Mouse (Mus musculus): Measurements from ENCODE around the gene Ush1c. TPM values are rescaled to one million over a fixed set of nuclear protein-coding genes. Genes with fewer than 3 reads are reported as not detected.

Gene Ush1c
- 2.6 and 2.8 TPM in 2 replicates for polyA plus RNA-seq (2016; fragmentation: Nextera tagmentation; extraction: Ambion mirVana)

GRCm38 (mm10) chr7:46238346-46238745 lies at the start of gene Ush1c:
TSS of gene Ush1c (minus strand) at chr7:46238503.
- no peak for ATAC-seq (ENCODE audit: insufficient number of reproducible peaks, insufficient read depth, low FRiP score, low TSS enrichment)
- Histone ChIP-seq H3K9me3 (no peaks in the 10 kb centered on the region), H3K4me1 (peaks cover 20% of the 10 kb centered on the region), H3K4me3 (no peak within 1 kb of the TSS), H3K27ac (no peak within 1 kb of the TSS), H3K36me3 (no peaks in the 10 kb centered on the region), H3K4me2 (replicated peaks) (no peak within 1 kb of the TSS), H3K27me3 (0 out of 2 replicates have a peak, but pooled peaks cover 4% of the 10 kb centered on the region), H3K9ac (no peak within 1 kb of the TSS)
- 28% methylated on average over 10 of the region's 10 CpGs for WGBS

DNA sequence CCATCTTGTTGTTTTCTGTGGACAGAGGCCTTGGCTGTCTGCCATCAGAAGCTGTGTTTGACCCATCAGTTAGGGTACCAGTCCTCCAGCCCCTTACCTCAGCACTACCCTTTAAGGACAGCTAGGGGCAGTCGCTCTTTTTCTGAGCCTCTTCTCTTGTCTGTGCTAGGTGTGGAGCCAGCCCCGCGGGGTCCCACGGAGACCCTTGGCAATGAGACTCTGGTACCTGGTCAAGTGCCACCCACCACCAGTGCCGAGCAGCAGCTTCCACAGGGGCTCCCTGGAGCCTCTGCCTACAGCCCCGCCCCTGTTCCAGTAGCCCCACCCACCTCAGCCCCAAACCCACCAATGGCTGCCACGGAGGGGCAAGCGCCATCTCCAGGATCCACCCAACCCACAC lies 48.7 kb upstream of the Ush1c start:
- H3K9ac ChIP-seq: no peak overlapping the region
- no peak overlapping the region for H3K4me2 ChIP-seq (replicated peaks)
- no peak overlapping the region for H3K27ac ChIP-seq
- no peaks in the 10 kb centered on the region for H3K27me3 ChIP-seq
- H3K4me3 ChIP-seq: no peak overlapping the region
- no peaks in the 10 kb centered on the region for H3K36me3 ChIP-seq
- 28% methylated on average over 8 of the region's 8 CpGs for WGBS
- H3K9me3 ChIP-seq: no peaks in the 10 kb centered on the region
- no peak for ATAC-seq (ENCODE audit: insufficient number of reproducible peaks, insufficient read depth, low FRiP score, low TSS enrichment)
- no peaks in the 10 kb centered on the region for H3K4me1 ChIP-seq

GRCm38 (mm10) chr7:46286391-46286790 lies 48.1 kb upstream of the Ush1c start:
- Histone ChIP-seq H3K36me3 (no peaks in the 10 kb centered on the region), H3K27ac (no peak overlapping the region), H3K9me3 (no peaks in the 10 kb centered on the region), H3K9ac (no peak overlapping the region), H3K4me1 (no peaks in the 10 kb centered on the region), H3K27me3 (no peaks in the 10 kb centered on the region), H3K4me2 (replicated peaks) (no peak overlapping the region), H3K4me3 (no peak overlapping the region)
- no peak for ATAC-seq (ENCODE audit: insufficient number of reproducible peaks, insufficient read depth, low FRiP score, low TSS enrichment)
- WGBS: 87% methylated on average over 4 of the region's 4 CpGs

DNA sequence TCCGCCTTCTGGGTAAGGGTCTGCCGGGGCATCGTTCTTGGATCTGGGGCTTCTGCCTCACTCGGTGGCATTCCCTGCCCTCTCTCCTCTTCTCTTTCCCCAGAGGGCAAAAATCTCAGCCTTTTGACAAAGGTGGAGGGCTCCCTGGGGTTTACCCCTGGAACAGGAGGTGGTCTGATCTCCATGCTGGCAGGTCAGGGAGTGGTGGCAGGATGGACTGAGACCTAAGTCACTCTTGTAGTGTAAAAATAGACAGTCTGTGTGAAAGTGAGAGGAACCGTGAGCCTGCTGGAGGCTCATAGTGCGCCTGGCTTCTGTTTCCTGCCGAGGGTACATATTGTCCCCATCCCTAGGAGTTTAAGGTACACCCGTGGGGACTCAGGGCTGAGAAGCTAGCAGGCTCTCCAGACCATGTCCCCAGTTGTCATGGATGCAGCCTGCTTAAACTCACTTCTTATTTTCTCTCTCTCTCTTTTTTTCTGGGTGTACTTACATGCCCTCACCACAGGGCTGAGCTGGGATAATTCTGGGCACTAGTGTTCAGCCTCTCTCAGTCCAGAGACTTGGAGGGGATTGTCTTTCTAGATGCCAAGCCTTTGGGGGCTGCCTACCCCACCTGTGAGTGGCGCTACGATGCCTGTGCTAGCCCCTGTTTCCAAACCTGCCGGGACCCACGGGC lies 47.0 kb upstream of the Ush1c start:
- Histone ChIP-seq H3K27me3 (no peaks in the 10 kb centered on the region), H3K4me2 (replicated peaks) (no peak overlapping the region), H3K4me1 (no peaks in the 10 kb centered on the region), H3K9me3 (no peaks in the 10 kb centered on the region), H3K36me3 (no peaks in the 10 kb centered on the region), H3K9ac (no peak overlapping the region), H3K27ac (no peak overlapping the region), H3K4me3 (no peak overlapping the region)
- ATAC-seq (ENCODE audit: insufficient number of reproducible peaks, insufficient read depth, low FRiP score, low TSS enrichment): no peak
- 81% methylated on average over 12 of the region's 12 CpGs for WGBS

DNA sequence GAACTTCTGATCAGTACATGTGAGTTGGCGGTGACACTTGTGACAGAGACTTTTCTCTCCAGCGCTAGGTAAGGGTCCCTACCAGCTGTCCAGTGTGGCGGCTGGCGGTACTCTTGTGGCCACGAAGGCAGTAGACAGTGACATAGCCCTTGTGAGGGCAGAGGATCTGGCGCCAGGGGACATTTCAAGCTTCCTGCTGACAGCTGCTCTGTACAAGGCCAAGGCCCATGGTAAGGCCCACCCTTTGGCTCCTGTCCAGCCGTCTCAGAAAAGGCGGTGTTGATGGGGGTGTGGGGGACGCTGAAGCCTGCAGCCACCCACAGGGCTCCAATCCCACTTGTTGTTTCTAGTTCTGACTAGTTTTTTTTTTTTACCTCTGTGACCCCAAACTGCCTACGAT lies 45.4 kb upstream of the Ush1c start:
- Histone ChIP-seq H3K36me3 (no peaks in the 10 kb centered on the region), H3K9me3 (no peaks in the 10 kb centered on the region), H3K27ac (no peak overlapping the region), H3K27me3 (no peaks in the 10 kb centered on the region), H3K4me2 (replicated peaks) (no peak overlapping the region), H3K4me3 (no peak overlapping the region), H3K4me1 (no peaks in the 10 kb centered on the region), H3K9ac (no peak overlapping the region)
- WGBS: 82% methylated on average over 10 of the region's 10 CpGs
- no peak for ATAC-seq (ENCODE audit: insufficient number of reproducible peaks, insufficient read depth, low FRiP score, low TSS enrichment)

DNA sequence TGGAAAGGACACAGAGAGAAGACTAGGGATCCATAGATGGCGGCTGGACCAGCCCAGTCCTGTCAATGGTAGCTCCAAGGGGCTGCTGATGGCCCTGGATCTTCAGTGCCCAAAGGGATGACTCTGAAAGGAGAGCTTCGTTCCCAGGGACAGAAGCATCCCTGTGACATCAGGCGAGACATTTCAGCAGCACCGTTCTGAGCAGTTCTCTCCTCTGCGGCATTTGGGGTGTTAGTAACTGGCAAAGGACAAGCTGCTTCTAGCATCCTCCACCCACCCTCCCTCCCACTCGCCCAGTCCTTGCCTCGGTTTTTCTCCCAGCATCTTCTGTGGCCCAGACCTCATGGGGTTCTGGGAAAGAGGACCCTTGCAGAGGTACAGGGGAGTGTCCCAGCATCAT lies 44.0 kb upstream of the Ush1c start:
- Histone ChIP-seq H3K4me2 (replicated peaks) (no peak overlapping the region), H3K27me3 (no peaks in the 10 kb centered on the region), H3K27ac (no peak overlapping the region), H3K4me3 (no peak overlapping the region), H3K9ac (no peak overlapping the region), H3K9me3 (no peaks in the 10 kb centered on the region), H3K4me1 (no peaks in the 10 kb centered on the region), H3K36me3 (no peaks in the 10 kb centered on the region)
- ATAC-seq (ENCODE audit: insufficient number of reproducible peaks, insufficient read depth, low FRiP score, low TSS enrichment): no peak
- 64% methylated on average over 7 of the region's 7 CpGs for WGBS

DNA sequence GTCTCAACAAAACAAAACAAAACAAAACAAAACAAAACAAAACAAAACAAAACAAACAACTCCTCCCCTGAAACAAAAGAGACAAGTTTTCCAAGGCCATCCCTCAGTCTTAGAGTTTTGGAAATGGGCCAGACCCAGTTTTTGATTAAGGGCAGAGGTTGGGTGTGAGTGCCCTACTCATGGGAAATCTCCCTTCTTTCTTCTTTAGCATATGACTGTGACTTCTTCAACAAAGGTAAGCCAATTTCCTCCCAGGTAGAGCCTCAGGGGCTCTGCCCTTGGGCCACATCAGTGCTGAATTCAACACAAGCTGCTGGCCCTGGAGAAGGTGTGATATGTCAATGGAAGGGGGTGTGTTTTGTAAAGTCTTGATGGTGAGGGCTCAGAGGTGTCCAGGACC lies 42.6 kb upstream of the Ush1c start:
- H3K4me2 ChIP-seq (replicated peaks): no peak overlapping the region
- no peaks in the 10 kb centered on the region for H3K36me3 ChIP-seq
- no peak for ATAC-seq (ENCODE audit: insufficient number of reproducible peaks, insufficient read depth, low FRiP score, low TSS enrichment)
- H3K9me3 ChIP-seq: no peaks in the 10 kb centered on the region
- H3K9ac ChIP-seq: no peak overlapping the region
- H3K27me3 ChIP-seq: no peaks in the 10 kb centered on the region
- no peaks in the 10 kb centered on the region for H3K4me1 ChIP-seq
- H3K27ac ChIP-seq: no peak overlapping the region
- no peak overlapping the region for H3K4me3 ChIP-seq

GRCm38 (mm10) chr7:46279946-46280345 lies 41.6 kb upstream of the Ush1c start:
- H3K36me3 ChIP-seq: no peaks in the 10 kb centered on the region
- H3K4me3 ChIP-seq: no peak overlapping the region
- H3K9me3 ChIP-seq: no peaks in the 10 kb centered on the region
- no peak; the same call in 1 of the 2 replicates for ATAC-seq (ENCODE audit: insufficient number of reproducible peaks, insufficient read depth, low FRiP score, low TSS enrichment)
- H3K4me1 ChIP-seq: no peaks in the 10 kb centered on the region
- 16% methylated on average over 6 of the region's 6 CpGs for WGBS
- H3K9ac ChIP-seq: no peak overlapping the region
- H3K27me3 ChIP-seq: no peaks in the 10 kb centered on the region
- no peak overlapping the region for H3K4me2 ChIP-seq (replicated peaks)
- no peak overlapping the region for H3K27ac ChIP-seq

- H3K9ac ChIP-seq: no peak overlapping the region
- H3K36me3 ChIP-seq: no peaks in the 10 kb centered on the region
- WGBS: 57% methylated on average over 5 of the region's 5 CpGs
- no peak overlapping the region for H3K27ac ChIP-seq
- no peak for ATAC-seq (ENCODE audit: insufficient number of reproducible peaks, insufficient read depth, low FRiP score, low TSS enrichment)
- no peak overlapping the region for H3K4me2 ChIP-seq (replicated peaks)
- H3K27me3 ChIP-seq: no peaks in the 10 kb centered on the region
- H3K9me3 ChIP-seq: no peaks in the 10 kb centered on the region
- no peak overlapping the region for H3K4me3 ChIP-seq
- H3K4me1 ChIP-seq: no peaks in the 10 kb centered on the region
Measured at GRCm38 (mm10) chr7:46276156-46276555, 37.9 kb upstream of the Ush1c start.

DNA sequence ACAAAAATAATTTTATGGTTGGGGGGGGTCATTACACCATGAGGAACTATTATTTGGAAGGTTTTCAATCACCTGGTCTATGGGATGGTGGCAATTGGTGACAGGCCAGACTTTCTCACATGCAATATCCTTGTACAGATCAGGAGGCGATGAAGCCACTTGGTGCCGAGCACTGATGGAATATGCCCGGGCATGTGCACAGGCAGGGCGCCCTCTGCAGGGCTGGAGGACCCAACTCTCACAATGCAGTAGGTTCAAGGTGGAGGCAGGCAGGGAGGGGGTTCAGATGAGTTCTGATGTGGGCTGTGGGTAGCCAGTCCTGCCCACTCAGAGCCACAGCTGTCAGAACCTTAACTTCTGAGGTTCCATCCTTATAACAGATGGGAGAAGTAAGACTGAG lies 13.5 kb upstream of the Ush1c start:
- no peaks in the 10 kb centered on the region for H3K36me3 ChIP-seq
- peaks cover 3% of the 10 kb centered on the region; the same call in 1 of the 2 replicates for H3K4me1 ChIP-seq
- no peak overlapping the region for H3K27ac ChIP-seq
- no peak for ATAC-seq (ENCODE audit: insufficient number of reproducible peaks, insufficient read depth, low FRiP score, low TSS enrichment)
- H3K27me3 ChIP-seq: no peaks in the 10 kb centered on the region
- no peak overlapping the region for H3K9ac ChIP-seq
- H3K4me3 ChIP-seq: no peak overlapping the region
- 89% methylated on average over 4 of the region's 4 CpGs for WGBS
- no peaks in the 10 kb centered on the region for H3K9me3 ChIP-seq
- H3K4me2 ChIP-seq (replicated peaks): no peak overlapping the region

GRCm38 (mm10) chr7:46247606-46248005 lies 9.3 kb upstream of the Ush1c start:
- Histone ChIP-seq H3K9me3 (no peaks in the 10 kb centered on the region), H3K9ac (no peak overlapping the region), H3K4me3 (no peak overlapping the region), H3K4me1 (no peaks in the 10 kb centered on the region), H3K4me2 (replicated peaks) (no peak overlapping the region), H3K27me3 (no peaks in the 10 kb centered on the region), H3K27ac (no peak overlapping the region), H3K36me3 (no peaks in the 10 kb centered on the region)
- 81% methylated on average over 3 of the region's 3 CpGs for WGBS
- ATAC-seq (ENCODE audit: insufficient number of reproducible peaks, insufficient read depth, low FRiP score, low TSS enrichment): no peak

- H3K27ac ChIP-seq: no peak overlapping the region
- no peaks in the 10 kb centered on the region for H3K4me1 ChIP-seq
- H3K36me3 ChIP-seq: no peaks in the 10 kb centered on the region
- no peaks in the 10 kb centered on the region for H3K9me3 ChIP-seq
- H3K27me3 ChIP-seq: no peaks in the 10 kb centered on the region
- no peak overlapping the region for H3K4me3 ChIP-seq
- no peak for ATAC-seq (ENCODE audit: insufficient number of reproducible peaks, insufficient read depth, low FRiP score, low TSS enrichment)
- H3K4me2 ChIP-seq (replicated peaks): no peak overlapping the region
- H3K9ac ChIP-seq: no peak overlapping the region
Measured at GRCm38 (mm10) chr7:46246876-46247275, 8.6 kb upstream of the Ush1c start.

Data from embryonic facial prominence, embryonic 12.5 days (tissue).